Mouse (Mus musculus) forebrain, embryonic 14.5 days (tissue): ENCODE results near the gene Usp18. TPM values are rescaled to one million over a fixed set of nuclear protein-coding genes. Genes with fewer than 3 reads are reported as not detected.

Experiments used
- ATAC-seq: fragments of 200-750 bp; cut with Nextera tagmentation; 2 replicates; pipeline ENCODE4 v1.8.0; 2017; ENCODE audit warnings: mild to moderate bottlenecking, moderate library complexity
- DNase-seq: peaks from one replicate; pipeline ENCODE4 v3.0.0-alpha.2; 2015; ENCODE audit warnings: low spot score
- H3K27ac ChIP-seq: fragments of 300-500 bp; sonication (generic); 2 replicates; pipeline ENCODE4 v1.5.1; 2014; ENCODE audit warnings: low read depth, mild to moderate bottlenecking, control low read depth, low read length, moderate library complexity
- H3K27me3 ChIP-seq: fragments of 300-500 bp; sonication (generic); replicated peaks from 2 replicates; pipeline ENCODE4 v1.6.1; 2014; ENCODE audit warnings: low read length, control low read depth, mixed read lengths; ENCODE audit not compliant: control insufficient read depth, insufficient read depth
- H3K36me3 ChIP-seq: fragments of 300-500 bp; sonication (generic); 2 replicates; pipeline ENCODE4 v1.6.1; 2014; ENCODE audit warnings: low read length, control low read depth; ENCODE audit not compliant: control insufficient read depth, insufficient read depth
- H3K4me1 ChIP-seq: fragments of 300-500 bp; sonication (generic); 2 replicates; pipeline ENCODE4 v1.6.1; 2014; ENCODE audit warnings: antibody characterized with exemption, low read length, control low read depth; ENCODE audit not compliant: control insufficient read depth, insufficient read depth
- H3K4me2 ChIP-seq: fragments of 300-500 bp; sonication (generic); 2 replicates; pipeline ENCODE4 v1.6.1; 2014; ENCODE audit warnings: mild to moderate bottlenecking, control low read depth, low read length
- H3K4me3 ChIP-seq: fragments of 300-500 bp; sonication (generic); 2 replicates; pipeline ENCODE4 v1.5.1; 2014; ENCODE audit warnings: low read depth, low read length, control low read depth
- H3K9ac ChIP-seq: fragments of 300-500 bp; sonication (generic); 2 replicates; pipeline ENCODE4 v1.6.1; 2014; ENCODE audit warnings: mild to moderate bottlenecking, low read length, control low read depth, moderate library complexity
- H3K9me3 ChIP-seq: fragments of 300-500 bp; sonication (generic); replicated peaks from 2 replicates; pipeline ENCODE4 v1.6.1; 2016; ENCODE audit warnings: low read length, control low read depth, mixed read lengths; ENCODE audit not compliant: control insufficient read depth
- WGBS: fragments of 180-500 bp; shearing (Covaris S2); extraction: QIAGEN DNeasy Blood & Tissue Kit; methylation state at CpG from one replicate; pipeline ENCODE4 v1.1.7; 2014; 5-methylcytosine and 5-hydroxymethylcytosine counted together
- polyA plus RNA-seq: library from polyadenylated mRNA; unstranded; fragments of >200 nt; fragmentation: Nextera tagmentation; extraction: Ambion mirVana; gene quantifications from 2 replicates; pipeline ENCODE4 v1.2.1, GENCODE M21; 2014

The Usp18 gene
- polyA plus RNA-seq, 1 experiment from 2014 or later, result 0.76 TPM

GRCm38 (mm10) chr6:121220181-121220580, 25.5 kb upstream of the Usp18 start:
- Histone ChIP-seq H3K27ac (no peak overlapping the region), H3K36me3 (no peaks in the 10 kb centered on the region), H3K4me1 (no peaks in the 10 kb centered on the region), H3K4me2 (no peak overlapping the region), H3K27me3 (no peaks in the 10 kb centered on the region), H3K9ac (no peak overlapping the region), H3K4me3 (no peak overlapping the region), H3K9me3 (no peaks in the 10 kb centered on the region)
- DNase-seq (no peak), ATAC-seq (no peak)
- 90% methylated on average over 10 of the region's 10 CpGs for WGBS

GRCm38 (mm10) chr6:121221876-121222597, 23.7 kb upstream of the Usp18 start:
- Histone ChIP-seq H3K4me2 (no peak overlapping the region), H3K4me3 (no peak overlapping the region), H3K27me3 (no peaks in the 10 kb centered on the region), H3K27ac (no peak overlapping the region), H3K9ac (no peak overlapping the region), H3K9me3 (no peaks in the 10 kb centered on the region), H3K36me3 (no peaks in the 10 kb centered on the region), H3K4me1 (no peaks in the 10 kb centered on the region)
- 93% methylated on average over 8 of the region's 8 CpGs for WGBS
- ATAC-seq (no peak), DNase-seq (no peak)

- H3K4me2 ChIP-seq, result no peak overlapping the region
- DNase-seq (no peak), ATAC-seq (no peak)
- H3K27ac ChIP-seq, result no peak overlapping the region
- no peaks in the 10 kb centered on the region for H3K27me3 ChIP-seq
- H3K9ac ChIP-seq, result no peak overlapping the region
- no peaks in the 10 kb centered on the region for H3K9me3 ChIP-seq
- H3K4me3 ChIP-seq, result no peak overlapping the region
- 96% methylated on average over 14 of the region's 14 CpGs for WGBS
- H3K36me3 ChIP-seq, result no peaks in the 10 kb centered on the region
- no peaks in the 10 kb centered on the region for H3K4me1 ChIP-seq
Observed at GRCm38 (mm10) chr6:121223001-121223400, 22.7 kb upstream of the Usp18 start.

GRCm38 (mm10) chr6:121224067-121224466, 21.6 kb upstream of the Usp18 start:
- ATAC-seq (no peak), DNase-seq (no peak)
- no peak overlapping the region for H3K27ac ChIP-seq
- no peaks in the 10 kb centered on the region for H3K36me3 ChIP-seq
- H3K9ac ChIP-seq, result no peak overlapping the region
- 79% methylated on average over 5 of the region's 5 CpGs for WGBS
- no peak overlapping the region for H3K4me2 ChIP-seq
- H3K27me3 ChIP-seq, result no peaks in the 10 kb centered on the region
- no peaks in the 10 kb centered on the region for H3K9me3 ChIP-seq
- H3K4me1 ChIP-seq, result no peaks in the 10 kb centered on the region
- no peak overlapping the region for H3K4me3 ChIP-seq

- H3K4me1 ChIP-seq, result no peaks in the 10 kb centered on the region
- DNase-seq (no peak), ATAC-seq (no peak)
- no peak overlapping the region for H3K27ac ChIP-seq
- no peaks in the 10 kb centered on the region for H3K27me3 ChIP-seq
- no peak overlapping the region for H3K9ac ChIP-seq
- H3K9me3 ChIP-seq, result no peaks in the 10 kb centered on the region
- no peaks in the 10 kb centered on the region for H3K36me3 ChIP-seq
- no peak overlapping the region for H3K4me2 ChIP-seq
- WGBS, result 61% methylated on average over 6 of the region's 6 CpGs
- no peak overlapping the region for H3K4me3 ChIP-seq
Observed at GRCm38 (mm10) chr6:121224993-121225392, 20.7 kb upstream of the Usp18 start.

- ATAC-seq (no peak), DNase-seq (no peak)
- 67% methylated on average over 4 of the region's 4 CpGs for WGBS
- no peak overlapping the region for H3K9ac ChIP-seq
- no peak overlapping the region for H3K4me3 ChIP-seq
- no peak overlapping the region for H3K27ac ChIP-seq
- no peaks in the 10 kb centered on the region for H3K4me1 ChIP-seq
- H3K27me3 ChIP-seq, result no peaks in the 10 kb centered on the region
- no peaks in the 10 kb centered on the region for H3K9me3 ChIP-seq
- H3K36me3 ChIP-seq, result no peaks in the 10 kb centered on the region
- H3K4me2 ChIP-seq, result no peak overlapping the region
Observed at GRCm38 (mm10) chr6:121226043-121226442, 19.7 kb upstream of the Usp18 start.

- no peak for DNase-seq
- WGBS, result 94% methylated on average over 2 of the region's 2 CpGs
- no peak for ATAC-seq
- H3K4me1 ChIP-seq, result no peaks in the 10 kb centered on the region
- no peaks in the 10 kb centered on the region for H3K9me3 ChIP-seq
- no peak overlapping the region for H3K27ac ChIP-seq
- H3K36me3 ChIP-seq, result no peaks in the 10 kb centered on the region
- no peak overlapping the region for H3K4me3 ChIP-seq
- no peaks in the 10 kb centered on the region for H3K27me3 ChIP-seq
- no peak overlapping the region for H3K4me2 ChIP-seq
- H3K9ac ChIP-seq, result no peak overlapping the region
Observed at GRCm38 (mm10) chr6:121226744-121227143, 19.0 kb upstream of the Usp18 start.

- WGBS, result 78% methylated on average over 8 of the region's 8 CpGs
- H3K9me3 ChIP-seq, result no peaks in the 10 kb centered on the region
- no peaks in the 10 kb centered on the region for H3K36me3 ChIP-seq
- H3K4me2 ChIP-seq, result no peak overlapping the region
- no peaks in the 10 kb centered on the region for H3K27me3 ChIP-seq
- H3K27ac ChIP-seq, result no peak overlapping the region
- no peak overlapping the region for H3K4me3 ChIP-seq
- DNase-seq (no peak), ATAC-seq (no peak)
- H3K4me1 ChIP-seq, result no peaks in the 10 kb centered on the region
- H3K9ac ChIP-seq, result no peak overlapping the region
Observed at GRCm38 (mm10) chr6:121228421-121228820, 17.3 kb upstream of the Usp18 start.

- Histone ChIP-seq H3K27me3 (no peaks in the 10 kb centered on the region), H3K4me1 (no peaks in the 10 kb centered on the region)
Observed at GRCm38 (mm10) chr6:121232652-121233051, 13.1 kb upstream of the Usp18 start.

More at GRCm38 (mm10) chr6:121232652-121233051, 13.1 kb upstream of the Usp18 start:
- WGBS, result 67% methylated on average over 1 of the region's 1 CpGs
- no peaks in the 10 kb centered on the region for H3K36me3 ChIP-seq
- no peak for ATAC-seq
- no peak overlapping the region for H3K27ac ChIP-seq
- no peak overlapping the region for H3K4me3 ChIP-seq
- H3K9ac ChIP-seq, result no peak overlapping the region
- DNase-seq, result no peak
- no peak overlapping the region for H3K4me2 ChIP-seq
- H3K9me3 ChIP-seq, result no peaks in the 10 kb centered on the region
